Mouse (Mus musculus) cerebellum, postnatal 4 days (tissue): ENCODE results near the gene Nod2.

Experiments used
- DNase-seq, 2 experiments: peaks; one replicate each; pipeline ENCODE4 v3.0.0; 2022; ENCODE audit warnings: low spot score in 2 of 2, mixed read lengths in 1 of 2

Nod2 gene

DNA sequence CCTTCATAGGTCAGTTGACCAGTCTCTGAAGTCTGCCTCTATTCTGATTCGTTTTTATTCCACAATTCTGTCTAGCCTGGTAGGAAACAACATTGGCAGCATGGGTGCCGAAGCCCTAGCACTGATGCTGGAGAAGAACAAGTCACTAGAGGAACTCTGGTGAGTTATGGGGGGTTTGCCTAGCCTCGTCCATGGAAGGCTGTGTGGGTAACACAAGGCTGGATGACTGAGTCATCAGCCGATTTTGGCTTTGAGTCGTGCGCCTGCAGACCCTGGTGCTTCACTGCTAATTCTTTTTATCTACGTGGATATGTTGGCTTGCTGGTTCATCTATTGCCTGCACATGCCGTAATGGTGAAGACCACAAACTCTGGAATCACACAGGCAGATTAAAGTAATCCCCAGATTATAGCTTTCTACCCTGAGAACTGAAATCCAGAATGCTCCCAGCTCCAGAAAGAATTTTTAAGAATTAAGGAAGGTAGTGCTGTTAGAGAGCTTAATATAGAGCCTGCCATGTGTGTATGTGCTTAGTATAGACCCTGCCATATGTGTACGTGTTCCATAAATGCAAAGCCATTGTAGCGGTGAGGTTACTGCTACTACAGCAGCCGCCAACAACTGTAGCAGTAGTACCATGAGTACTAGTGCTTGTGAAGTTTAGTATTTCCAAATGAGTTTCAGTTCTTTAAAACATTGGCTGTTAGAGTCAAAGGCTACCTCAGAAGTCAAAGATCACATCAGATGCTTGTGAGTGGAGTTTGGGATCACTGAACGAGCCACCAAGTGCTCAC, 28.5 kb downstream of the Nod2 start:
- no peak for DNase-seq

DNA sequence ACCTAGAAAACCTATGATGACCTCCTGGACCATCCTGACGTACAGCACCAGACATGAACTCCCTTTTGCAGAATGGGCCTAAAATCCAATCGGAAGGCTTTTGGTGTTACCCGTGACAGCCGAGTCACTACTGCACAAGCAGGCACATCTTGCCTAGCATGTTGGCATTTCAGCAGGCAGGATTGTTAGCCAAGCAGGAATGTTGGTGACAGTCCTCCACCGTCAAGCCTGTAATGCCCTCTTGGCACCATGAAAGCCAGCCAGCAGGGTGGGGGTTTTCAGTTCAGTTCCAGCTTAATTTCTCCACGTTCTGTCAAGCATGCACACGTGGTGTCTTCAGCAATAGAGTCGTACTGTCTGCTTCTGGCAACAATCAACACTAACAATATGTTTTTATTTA, 30.0 kb downstream of the Nod2 start:
- no peak for DNase-seq

DNA sequence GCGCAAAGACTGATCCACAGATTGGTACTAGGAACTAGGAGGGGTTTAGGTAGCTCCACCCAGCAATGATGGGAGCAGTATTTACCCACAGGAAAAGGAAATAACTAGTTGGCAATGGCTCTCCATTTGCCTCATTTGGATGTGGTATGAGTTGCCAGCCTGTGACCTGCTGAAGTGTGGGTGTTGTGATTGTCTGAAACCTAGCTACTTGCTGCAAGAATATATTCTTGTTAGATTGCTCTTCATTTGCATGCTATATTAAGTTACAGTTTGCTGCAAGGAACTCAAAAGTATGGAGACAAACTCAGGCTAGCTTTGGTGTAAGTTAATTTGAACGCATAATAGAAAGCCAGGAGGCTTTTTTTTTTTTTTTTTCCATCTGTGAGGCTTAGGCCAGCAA, 33.5 kb downstream of the Nod2 start:
- DNase-seq, result no peak

DNA sequence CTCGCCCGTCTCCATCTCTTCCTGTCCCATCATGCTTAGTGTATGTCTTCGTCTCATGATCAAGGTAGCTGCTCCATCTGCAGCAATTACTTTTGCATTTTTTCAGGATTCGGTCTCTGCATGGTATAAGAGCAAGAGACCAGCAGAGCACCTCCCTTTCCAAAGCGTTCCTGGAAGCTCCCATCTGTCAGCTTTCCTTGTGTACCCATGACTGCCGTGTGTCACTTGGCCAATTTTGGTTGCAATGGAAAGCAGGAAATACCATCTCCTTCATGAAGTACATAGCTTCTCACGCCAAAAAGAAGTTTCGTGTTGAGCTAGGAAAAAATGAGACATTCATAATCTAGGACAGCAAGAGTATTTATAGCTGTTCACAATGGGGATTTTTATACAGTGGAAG, 33.9 kb downstream of the Nod2 start:
- DNase-seq, result no peak

DNA sequence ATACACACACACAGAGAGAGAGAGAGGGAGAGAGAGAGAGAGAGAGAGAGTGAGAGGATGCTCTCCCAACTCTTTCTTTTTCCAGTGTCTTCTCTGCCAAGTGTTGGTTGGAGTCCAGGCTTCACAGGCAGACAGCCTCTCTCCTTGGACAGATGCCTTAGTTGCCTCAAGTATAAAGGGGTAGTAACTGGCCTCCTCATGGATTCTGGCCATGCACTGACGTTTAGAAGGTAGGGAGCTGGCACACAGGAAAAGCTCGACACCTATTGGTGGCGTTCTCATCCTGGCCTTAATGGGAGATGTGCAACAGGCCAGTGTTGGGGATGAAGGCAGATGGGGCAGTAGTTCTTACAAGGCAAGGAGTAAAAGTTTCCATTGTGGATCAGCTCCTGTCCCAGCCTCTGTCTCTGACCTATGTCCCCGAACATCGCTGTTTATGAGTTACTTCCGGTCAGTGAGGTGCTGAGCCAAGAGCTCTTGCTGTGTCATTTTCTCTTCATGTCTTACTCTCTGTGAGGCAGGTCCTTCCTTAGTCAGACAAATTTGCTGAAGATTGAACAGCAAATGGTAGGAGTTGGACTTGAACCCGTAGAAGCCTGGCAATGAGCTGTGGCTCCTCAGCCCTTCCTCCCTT, 36.7 kb downstream of the Nod2 start:
- peak in 1 of 2 experiments; percentile 34 for DNase-seq

DNA sequence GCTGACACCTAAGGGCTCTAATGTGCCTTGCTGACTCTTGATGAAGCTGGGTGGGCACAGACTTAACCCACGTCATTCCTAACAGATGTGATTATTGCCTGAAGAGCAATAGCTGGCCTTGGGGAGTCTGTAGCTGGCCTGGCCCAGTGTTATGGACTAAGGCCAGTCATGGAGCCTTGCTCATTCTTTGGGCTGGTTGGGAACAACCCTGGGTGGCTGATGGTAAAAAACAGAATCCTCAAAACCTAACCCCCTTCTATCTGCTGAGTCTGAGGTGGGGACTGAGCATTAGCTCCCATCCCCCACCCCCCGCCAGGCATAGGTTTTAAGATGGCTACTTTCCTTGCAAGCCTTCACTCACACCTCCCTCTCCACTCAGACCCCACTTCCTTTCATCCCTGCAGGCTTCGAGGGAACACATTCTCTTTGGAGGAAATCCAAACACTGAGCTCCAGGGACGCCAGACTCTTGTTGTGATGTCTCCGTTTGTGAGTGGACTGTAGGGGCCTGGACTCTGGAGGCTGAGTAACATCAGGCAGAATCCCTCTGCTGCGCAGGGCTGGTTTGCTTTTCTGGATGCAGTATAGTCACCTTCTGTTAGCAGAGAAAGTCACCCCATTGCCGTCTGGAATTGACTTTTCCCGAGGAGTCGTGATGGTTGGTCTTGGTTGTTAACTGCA, 39.3 kb downstream of the Nod2 start:
- DNase-seq, result no peak

DNA sequence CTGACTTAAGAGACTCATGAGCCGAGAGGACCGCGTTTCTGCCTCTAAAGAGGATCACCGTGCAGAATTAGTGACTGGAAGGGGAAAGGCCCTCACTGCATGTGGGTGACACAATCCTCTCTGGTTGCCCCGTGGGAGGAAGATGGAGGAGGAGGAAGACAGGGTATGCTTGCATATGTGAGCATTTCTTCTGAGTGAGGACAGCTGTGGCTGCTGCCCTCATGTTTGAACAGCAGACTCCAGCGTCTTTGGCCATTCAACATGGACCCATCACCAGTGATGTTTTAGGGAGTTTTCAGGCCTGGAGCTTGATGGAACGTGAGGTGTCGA, 39.8 kb downstream of the Nod2 start:
- no peak for DNase-seq

DNA sequence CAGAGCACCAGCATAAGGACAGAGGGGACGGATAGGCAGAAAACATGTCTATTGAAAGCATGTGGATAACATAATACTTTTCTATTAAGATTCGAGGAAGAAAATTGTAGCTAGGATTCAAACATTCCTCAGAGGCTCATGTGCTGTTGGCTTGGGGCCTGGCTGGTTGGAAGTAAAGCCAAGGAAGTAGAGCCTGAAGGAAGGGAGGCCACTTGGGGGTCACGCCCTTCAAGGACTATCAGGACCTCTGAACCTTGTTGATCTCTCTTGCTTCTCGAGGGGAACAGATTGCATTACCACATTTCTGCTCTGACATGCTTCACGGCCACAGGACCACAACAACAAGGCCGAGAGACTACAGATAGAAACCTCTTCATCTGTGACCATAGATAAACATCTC, 42.0 kb downstream of the Nod2 start:
- DNase-seq, result no peak

DNA sequence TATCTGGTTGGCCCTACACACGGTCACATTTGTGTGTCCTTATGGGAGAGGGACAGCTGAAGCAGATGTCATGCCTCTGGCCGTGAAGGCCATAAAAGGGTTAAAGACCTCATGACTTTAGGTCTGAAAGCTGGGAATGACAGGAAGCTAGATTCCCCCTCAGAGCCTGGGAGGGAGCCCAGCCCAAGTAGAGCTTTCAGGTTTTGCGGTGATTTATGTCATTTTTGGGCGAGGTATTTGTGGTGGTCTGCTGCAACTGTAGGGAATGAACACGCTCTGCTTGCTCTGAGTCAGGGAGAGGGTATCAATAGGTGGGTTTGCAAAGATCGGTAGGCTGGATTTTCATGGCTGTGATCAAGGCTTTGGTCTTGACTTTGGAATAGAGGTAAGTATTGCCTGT, 42.8 kb downstream of the Nod2 start:
- no peak for DNase-seq

DNA sequence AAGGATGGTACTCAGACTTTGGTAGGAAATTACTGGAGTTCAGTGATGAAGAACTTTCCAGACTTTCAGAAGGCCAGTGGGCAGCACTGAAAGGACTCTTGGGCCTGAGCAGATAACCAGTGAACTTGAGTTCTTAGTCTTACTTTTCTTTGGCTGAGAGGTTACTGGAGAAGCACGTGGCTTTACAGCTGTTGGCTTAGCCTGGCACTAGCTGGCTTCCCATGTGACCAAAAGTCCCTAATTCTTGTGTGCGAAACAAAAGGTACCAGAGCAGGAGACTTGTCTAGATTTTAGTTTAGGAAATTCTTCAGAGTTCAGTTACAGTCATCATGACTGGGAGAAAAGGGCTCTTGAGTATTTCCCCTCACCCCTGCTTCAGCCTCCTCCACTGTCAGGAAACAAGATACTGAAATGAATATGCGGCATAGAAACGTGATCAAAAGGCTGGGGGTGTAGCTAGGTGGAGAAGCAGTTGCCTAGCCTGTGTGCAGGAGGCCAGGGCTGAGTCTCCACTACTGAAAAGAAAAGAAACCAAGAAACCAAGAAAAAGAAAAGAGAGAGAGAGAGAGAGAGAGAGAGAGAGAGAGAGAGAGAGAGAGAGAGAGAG, 44.3 kb downstream of the Nod2 start:
- no peak for DNase-seq

DNA sequence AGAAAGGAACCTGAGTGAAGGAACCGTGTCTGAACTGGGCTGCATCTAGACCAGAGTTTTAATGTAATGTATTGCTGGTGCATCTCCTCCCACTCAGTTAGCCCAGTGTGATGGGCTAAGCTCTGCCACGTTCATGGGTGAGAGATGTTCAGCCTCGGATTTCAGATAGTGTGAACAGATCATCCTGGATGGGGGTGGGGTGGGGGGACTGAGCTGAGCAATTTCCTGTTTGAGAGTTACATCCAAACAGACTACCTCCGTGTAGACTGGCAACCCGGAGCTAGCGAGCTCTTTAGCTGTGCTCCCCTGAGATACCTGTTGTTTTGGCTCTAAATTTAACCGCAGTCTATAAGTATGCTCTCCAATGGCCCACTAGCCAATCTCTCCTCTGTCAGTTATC, 44.8 kb downstream of the Nod2 start:
- no peak for DNase-seq

DNA sequence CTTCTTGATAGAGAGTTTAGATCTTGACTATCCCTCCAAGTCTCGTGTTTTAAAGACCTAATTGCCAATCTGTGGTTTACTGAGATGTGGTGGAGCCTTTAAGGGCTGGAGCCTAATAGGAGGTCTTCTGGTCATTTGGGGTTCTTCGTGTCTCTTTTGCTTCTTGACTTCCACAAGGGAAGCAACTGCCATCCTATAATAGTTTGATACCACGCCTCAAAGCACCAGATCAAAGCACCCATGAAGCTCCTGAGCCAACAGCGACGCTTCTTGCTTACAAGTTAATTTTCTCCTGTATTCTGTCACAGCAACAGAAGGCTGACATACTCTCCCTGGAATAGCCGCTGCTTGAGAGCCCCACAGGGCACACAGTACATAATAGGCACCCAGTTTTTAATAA, 45.8 kb downstream of the Nod2 start:
- DNase-seq, result no peak

DNA sequence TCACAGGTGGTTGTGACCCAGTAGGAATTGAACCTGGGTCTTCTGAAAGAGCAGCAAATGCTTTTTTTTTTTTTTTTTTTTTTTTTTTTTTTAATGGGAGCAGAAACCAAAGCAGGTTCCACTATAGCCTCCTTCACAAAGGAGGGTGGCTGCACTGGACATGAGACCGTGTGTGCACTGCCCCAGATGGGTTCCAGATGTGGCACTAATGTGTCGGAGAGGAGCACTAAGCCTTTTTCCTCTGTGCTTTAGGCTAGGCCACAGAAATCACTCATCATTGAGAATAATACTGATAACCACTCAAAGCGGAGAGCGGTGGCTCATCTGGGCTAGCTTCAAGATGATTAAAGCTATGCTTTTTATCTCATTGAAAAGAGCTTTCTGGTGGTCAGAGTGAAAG, 46.3 kb downstream of the Nod2 start:
- DNase-seq, result no peak

DNA sequence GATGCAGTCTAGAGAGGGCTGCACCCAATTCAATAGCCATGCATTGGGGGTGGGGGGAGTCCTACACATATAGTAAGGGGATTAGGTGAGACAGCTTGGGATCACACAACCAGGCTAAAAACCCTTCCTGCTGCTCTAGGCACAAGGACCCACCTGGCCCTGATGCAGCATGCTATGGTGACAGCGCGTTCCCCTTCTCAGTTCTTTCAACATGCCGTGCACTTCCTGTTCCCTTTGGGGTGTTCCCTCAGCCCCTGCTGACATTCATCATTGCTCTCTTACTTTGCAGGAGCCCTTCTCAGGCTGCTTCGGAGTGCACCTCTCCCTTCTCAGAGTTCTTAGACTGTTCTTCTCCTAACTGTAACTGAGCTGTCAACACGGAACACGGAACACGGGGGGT, 47.2 kb downstream of the Nod2 start:
- DNase-seq, result no peak

DNA sequence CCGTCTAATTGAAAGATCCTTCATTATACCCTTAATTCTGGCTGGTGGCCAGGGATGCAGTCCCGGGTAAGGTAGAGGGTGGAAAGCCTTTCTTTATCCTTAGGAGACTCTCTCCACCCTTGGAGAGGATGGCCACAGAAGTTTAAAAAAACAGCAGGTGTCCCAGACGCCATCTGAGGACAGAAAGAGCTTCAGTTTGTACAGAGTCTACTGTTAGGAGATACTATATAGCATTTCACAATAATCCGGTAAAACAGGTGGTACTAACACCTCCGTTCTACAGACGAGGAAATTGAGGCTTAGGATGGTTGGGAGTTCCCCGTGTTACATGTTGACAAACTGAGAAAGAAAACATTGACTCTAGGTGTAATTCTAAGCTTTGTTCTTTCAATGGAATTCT, 49.1 kb downstream of the Nod2 start:
- no peak for DNase-seq

DNA sequence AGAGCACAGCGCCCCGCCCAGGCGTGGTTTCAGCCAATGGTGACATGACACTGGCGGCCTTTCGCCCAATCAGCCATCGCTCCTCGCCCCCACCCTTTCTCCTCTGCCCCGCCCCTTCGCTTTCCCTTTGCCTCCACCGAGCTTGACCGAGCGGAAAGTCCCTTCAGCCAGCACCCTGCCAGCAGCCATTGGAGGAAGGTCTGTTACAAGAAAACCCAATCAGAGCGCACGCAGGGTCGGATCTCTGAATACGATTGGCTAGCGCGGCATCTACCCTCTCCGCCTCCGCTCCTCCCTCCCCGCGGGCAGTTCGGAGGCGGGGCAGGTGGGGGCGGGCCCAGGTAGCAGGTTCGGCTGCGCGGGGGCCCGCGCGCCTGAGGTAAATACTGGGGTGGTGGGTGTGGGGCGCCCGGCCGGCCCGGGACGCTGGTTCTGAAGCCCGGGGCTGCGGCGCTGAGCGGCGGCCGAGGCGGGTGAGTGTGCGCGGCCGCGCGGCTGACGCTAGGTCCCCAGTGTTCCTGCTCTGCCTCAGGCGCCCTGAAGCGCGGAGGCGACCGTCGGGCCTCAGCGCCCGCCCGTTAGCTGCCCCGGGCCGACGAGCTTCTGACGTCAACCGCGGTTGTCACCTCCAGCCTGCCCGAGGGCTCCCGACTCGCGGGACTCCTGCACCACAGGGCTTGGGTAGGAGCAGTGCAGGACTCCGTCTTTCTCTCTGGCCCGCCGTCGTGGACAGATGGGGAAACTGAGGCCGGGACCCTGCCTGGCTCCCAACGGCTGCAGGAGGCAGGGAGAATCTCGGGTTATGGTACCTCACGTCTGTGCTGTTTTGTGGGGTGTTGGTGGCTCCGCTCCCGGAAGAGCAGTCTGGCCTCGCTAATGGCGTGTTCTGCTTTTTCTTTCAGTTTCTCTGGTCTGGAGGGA, 49.9 kb downstream of the Nod2 start, which contains the start of gene Cyld:
TSS of gene Cyld (plus strand) at position 308 of the 921 bp plus-strand sequence.
- DNase-seq, result peak; percentile 95 to 98

DNA sequence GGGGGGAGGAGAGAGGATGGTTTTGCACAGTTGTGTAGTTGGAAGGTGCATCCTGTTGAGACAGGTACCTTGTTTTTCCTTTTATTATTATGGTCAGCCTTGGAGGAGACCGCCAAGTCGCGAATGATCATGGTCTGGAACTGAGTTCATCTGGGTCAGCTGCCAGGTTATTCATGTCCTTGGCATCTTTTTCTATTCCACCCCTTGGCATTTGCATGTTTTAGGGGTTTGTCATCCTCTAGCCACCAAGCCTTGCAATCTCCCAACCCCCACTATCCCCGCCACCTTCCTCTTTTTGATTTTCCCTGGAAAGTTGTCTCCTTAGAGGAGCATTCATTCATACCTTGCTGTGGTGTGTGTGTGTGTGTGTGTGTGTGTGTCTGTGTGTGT, 50.5 kb downstream of the Nod2 start:
- DNase-seq, result no peak

DNA sequence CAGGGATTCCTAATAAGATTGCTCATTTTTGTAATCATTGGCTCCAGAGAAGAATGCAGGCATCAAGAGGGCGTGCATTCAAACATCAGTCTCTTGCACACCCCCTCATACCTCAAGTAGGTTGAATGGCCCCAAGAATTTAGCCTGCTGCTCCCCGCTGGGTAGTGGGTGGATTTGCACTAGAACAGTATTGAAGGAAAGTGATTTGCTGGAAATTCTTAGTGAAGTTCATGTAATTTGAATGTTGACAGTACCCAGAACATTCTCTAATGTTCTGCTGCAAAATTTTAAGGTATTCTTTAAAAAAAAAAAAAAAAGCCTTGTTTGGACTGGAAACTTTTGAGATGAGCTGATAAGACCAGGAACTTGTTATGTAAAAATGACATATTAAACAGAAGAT, 50.9 kb downstream of the Nod2 start:
- no peak for DNase-seq

DNA sequence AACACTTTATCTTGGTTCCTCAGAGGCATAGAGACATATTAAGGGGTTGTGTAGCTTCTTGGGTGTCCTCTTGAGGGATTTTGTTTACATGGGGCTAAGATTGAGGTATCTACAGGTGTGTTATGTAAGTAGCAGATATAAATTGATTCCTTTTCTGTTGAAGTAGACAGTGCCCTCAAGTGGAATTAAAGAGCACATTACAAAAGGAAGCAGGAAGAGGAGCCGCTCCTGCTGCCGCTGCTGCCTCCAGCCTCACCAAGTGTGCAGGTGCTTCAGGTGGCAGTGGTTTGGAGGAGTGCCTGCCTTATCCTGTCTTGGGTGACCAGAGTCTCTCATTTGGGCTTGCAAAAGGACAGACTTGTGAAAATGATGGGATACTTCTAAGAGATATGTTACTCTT, 54.5 kb downstream of the Nod2 start:
- no peak for DNase-seq

DNA sequence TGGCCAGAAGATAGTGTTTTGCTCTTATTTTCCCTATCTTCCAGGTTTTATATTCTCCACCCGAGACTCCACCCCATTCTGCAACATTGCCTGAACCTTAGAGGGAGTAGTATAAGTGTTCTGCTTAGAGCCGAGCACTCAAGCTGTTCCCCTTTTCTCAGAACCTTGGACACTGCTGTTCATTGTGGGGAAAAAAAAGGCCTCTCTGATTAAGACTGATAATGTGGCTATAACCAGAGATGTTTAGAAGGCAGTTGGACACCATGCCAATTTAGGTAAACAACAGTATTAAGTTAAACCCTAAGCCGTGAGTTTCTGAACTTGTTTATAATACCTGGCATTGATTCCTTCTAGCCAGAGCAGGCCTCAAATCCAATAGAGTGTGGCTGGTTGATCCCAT, 55.7 kb downstream of the Nod2 start:
- DNase-seq, result no peak

DNA sequence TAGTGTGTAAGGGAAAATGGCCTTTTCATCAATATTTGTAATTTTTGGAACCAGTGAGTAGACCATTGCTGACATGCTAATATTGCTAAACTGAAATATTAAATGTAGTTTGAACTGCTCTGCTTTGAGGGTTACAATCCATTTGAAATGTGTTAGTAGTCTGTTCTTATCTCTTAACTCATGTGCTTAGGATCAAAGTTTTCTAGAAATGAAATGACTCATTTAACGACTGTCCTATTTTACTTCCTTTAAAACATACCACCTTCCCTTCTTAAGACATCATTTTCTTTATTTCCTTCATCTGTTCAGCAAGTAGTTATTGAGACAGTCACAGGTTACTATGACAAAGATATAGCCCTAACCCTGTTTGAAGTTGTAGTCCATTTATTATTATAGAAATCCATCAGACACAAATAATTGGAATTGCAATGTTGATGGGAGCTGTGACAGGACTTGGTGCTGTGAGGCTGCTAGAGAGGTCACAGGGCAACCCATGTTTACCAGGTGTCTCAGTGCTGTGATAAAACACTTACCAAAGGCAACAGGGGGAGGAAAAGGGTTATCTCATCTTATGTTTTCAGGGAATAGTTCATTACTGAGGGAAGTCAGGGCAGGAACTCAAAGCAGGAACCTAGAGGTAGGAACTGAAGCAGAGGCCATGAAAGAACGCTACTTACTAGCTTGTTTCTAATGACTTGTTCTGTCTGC, 76.3 kb downstream of the Nod2 start:
- DNase-seq, result no peak
